Mouse (Mus musculus) CH12.LX (cell line): ENCODE measurements around the gene Srp9.

Experiments used
- BHLHE40 ChIP-seq: IDR thresholded peaks from 2 replicates; pipeline ENCODE4 v1.6.1; 2011; ENCODE audit warnings: mild to moderate bottlenecking, low read depth, low read length, improper control_type of control experiment
- CTCF ChIP-seq, 2 experiments: IDR thresholded peaks in 1 of 2; conservative IDR thresholded peaks in 1 of 2; 2 replicates each; pipeline ENCODE4 v1.5.1; 2011 to 2012; ENCODE audit warnings: low read depth in 2 of 2, low read length in 2 of 2, improper control_type of control experiment in 1 of 2, inconsistent platforms in 1 of 2, mild to moderate bottlenecking in 1 of 2, moderate library complexity in 1 of 2
- EP300 ChIP-seq: IDR thresholded peaks from 2 replicates; pipeline ENCODE4 v1.6.1; 2011; ENCODE audit warnings: low read length, improper control_type of control experiment
- JUN ChIP-seq: IDR thresholded peaks from 2 replicates; pipeline ENCODE4 v1.6.1; 2011; ENCODE audit warnings: low read depth, mild to moderate bottlenecking, low read length, improper control_type of control experiment, moderate library complexity; ENCODE audit not compliant: insufficient read depth
- MAFK ChIP-seq: IDR thresholded peaks from 2 replicates; pipeline ENCODE4 v1.6.1; 2011; ENCODE audit warnings: low read length, improper control_type of control experiment; ENCODE audit not compliant: insufficient replicate concordance
- MEF2A ChIP-seq: IDR thresholded peaks from 2 replicates; pipeline ENCODE4 v1.6.1; 2014; ENCODE audit warnings: low read depth, mild to moderate bottlenecking, inconsistent platforms, low read length, improper control_type of control experiment, borderline replicate concordance
- POLR2A ChIP-seq: IDR thresholded peaks from 2 replicates; pipeline ENCODE4 v1.6.1; 2011; ENCODE audit warnings: low read depth, mild to moderate bottlenecking, improper control_type of control experiment, low read length
- ZKSCAN1 ChIP-seq: IDR thresholded peaks from 2 replicates; pipeline ENCODE4 v1.6.1; 2012; ENCODE audit warnings: low read depth, inconsistent platforms, low read length, improper control_type of control experiment, borderline replicate concordance
- ZMIZ1 ChIP-seq: IDR thresholded peaks from 2 replicates; pipeline ENCODE4 v1.6.1; 2012; ENCODE audit warnings: low read depth, mild to moderate bottlenecking, inconsistent platforms, low read length, improper control_type of control experiment

- TF ChIP-seq BHLHE40 (no peak), ZKSCAN1 (no peak), EP300 (no peak), CTCF (conservative IDR thresholded peaks at IDR 0.05 in 1 of 2, IDR thresholded peaks at IDR 0.05 in 1 of 2; ENCODE audit: low read depth in 2 of 2, low read length in 2 of 2) (no peak), POLR2A (no peak), MEF2A (no peak), MAFK (no peak), JUN (no peak), ZMIZ1 (no peak)
Observed at GRCm38 (mm10) chr1:182164386-182164785, 39.8 kb downstream of the Srp9 start, which contains the start of gene Vmn1r1.
